Mouse (Mus musculus): ENCODE data around the gene Hes5. TPM values are rescaled to one million over a fixed set of nuclear protein-coding genes. Genes with fewer than 3 reads are reported as not detected.

Hes5 gene
- polyA plus RNA-seq, 1 experiment from 2014 or later, result 0.45 TPM

DNA sequence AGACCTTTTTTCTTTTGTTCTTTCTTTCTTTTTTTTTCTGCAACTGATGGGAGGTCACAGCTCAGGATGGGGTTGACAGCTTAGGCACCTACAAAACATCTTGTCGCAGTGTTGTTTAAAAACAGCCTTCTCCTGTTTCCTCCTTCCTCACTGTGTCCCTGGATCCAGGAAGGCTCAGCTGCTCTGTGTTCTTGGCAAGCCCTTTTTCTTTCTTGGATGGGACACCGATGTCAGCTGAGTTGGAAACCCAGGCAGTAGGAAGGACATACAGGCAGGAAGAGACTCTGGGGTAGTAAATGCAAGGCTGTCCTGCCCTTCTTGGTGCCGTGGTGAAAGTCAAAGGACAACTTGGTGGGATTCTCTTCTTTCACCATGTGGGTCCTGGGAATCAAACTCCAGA, 5.1 kb downstream of the Hes5 start:
- Histone ChIP-seq H3K36me3 (peaks cover 39% of the 10 kb centered on the region), H3K9me3 (no peaks in the 10 kb centered on the region), H3K4me3 (peak overlapping the region; percentile 93), H3K4me1 (peaks cover 62% of the 10 kb centered on the region), H3K27ac (replicated peaks) (peak overlapping the region; percentile 73), H3K27me3 (replicated peaks) (peaks cover 27% of the 10 kb centered on the region), H3K9ac (peak overlapping the region; percentile 95), H3K4me2 (peak overlapping the region; percentile 90)
- 71% methylated on average over 3 of the region's 3 CpGs for whole genome bisulfite sequencing
- no peak for ATAC-seq (ENCODE audit: extremely low read depth, insufficient number of reproducible peaks, low FRiP score, low TSS enrichment)

- no peak for ATAC-seq (ENCODE audit: extremely low read depth, insufficient number of reproducible peaks, low FRiP score, low TSS enrichment)
- no peak overlapping the region for H3K4me3 ChIP-seq
- H3K27me3 ChIP-seq (replicated peaks), result peaks cover 14% of the 10 kb centered on the region
- peak overlapping the region; percentile 73; the same call in 1 of the 2 replicates for H3K27ac ChIP-seq (replicated peaks)
- no peak overlapping the region for H3K4me2 ChIP-seq
- WGBS, result 62% methylated on average over 5 of the region's 5 CpGs
- H3K4me1 ChIP-seq, result peaks cover 50% of the 10 kb centered on the region
- no peaks in the 10 kb centered on the region for H3K9me3 ChIP-seq
- H3K36me3 ChIP-seq, result peaks cover 52% of the 10 kb centered on the region
- no peak overlapping the region for H3K9ac ChIP-seq
These were observed 6.5 kb downstream of the Hes5 start for GRCm38 (mm10) chr4:154967173-154967572.

- Histone ChIP-seq H3K36me3 (peaks cover 94% of the 10 kb centered on the region), H3K9ac (no peak overlapping the region), H3K27me3 (replicated peaks) (no peaks in the 10 kb centered on the region), H3K9me3 (no peaks in the 10 kb centered on the region), H3K4me3 (no peak overlapping the region), H3K4me2 (no peak overlapping the region), H3K27ac (replicated peaks) (no peak overlapping the region), H3K4me1 (peaks cover 10% of the 10 kb centered on the region)
- no peak for ATAC-seq (ENCODE audit: extremely low read depth, insufficient number of reproducible peaks, low FRiP score, low TSS enrichment)
- 92% methylated on average over 12 of the region's 12 CpGs for WGBS
These were observed 11.8 kb downstream of the Hes5 start for GRCm38 (mm10) chr4:154972546-154972945.

- 82% methylated on average over 11 of the region's 11 CpGs for WGBS
- no peaks in the 10 kb centered on the region for H3K9me3 ChIP-seq
- no peak overlapping the region for H3K9ac ChIP-seq
- H3K4me3 ChIP-seq, result no peak overlapping the region
- ATAC-seq (ENCODE audit: extremely low read depth, insufficient number of reproducible peaks, low FRiP score, low TSS enrichment), result no peak
- no peaks in the 10 kb centered on the region for H3K27me3 ChIP-seq (replicated peaks)
- H3K4me1 ChIP-seq, result no peaks in the 10 kb centered on the region
- no peak overlapping the region for H3K27ac ChIP-seq (replicated peaks)
- no peak overlapping the region for H3K4me2 ChIP-seq
- H3K36me3 ChIP-seq, result peaks cover 100% of the 10 kb centered on the region
These were observed 13.5 kb downstream of the Hes5 start for GRCm38 (mm10) chr4:154974163-154974611.

GRCm38 (mm10) chr4:154980110-154980509, 19.4 kb downstream of the Hes5 start:
- H3K36me3 ChIP-seq, result peaks cover 64% of the 10 kb centered on the region
- H3K27me3 ChIP-seq (replicated peaks), result peaks cover 24% of the 10 kb centered on the region

GRCm38 (mm10) chr4:154981076-154981475, 20.4 kb downstream of the Hes5 start:
- Histone ChIP-seq H3K4me1 (peaks cover 15% of the 10 kb centered on the region), H3K4me2 (no peak overlapping the region), H3K9ac (no peak overlapping the region), H3K9me3 (no peaks in the 10 kb centered on the region), H3K27ac (replicated peaks) (no peak overlapping the region), H3K27me3 (replicated peaks) (peaks cover 25% of the 10 kb centered on the region), H3K36me3 (peaks cover 54% of the 10 kb centered on the region), H3K4me3 (no peak overlapping the region)
- ATAC-seq (ENCODE audit: extremely low read depth, insufficient number of reproducible peaks, low FRiP score, low TSS enrichment), result no peak
- WGBS, result 84% methylated on average over 6 of the region's 6 CpGs

More at GRCm38 (mm10) chr4:154980110-154980509, 19.4 kb downstream of the Hes5 start:
- ATAC-seq (ENCODE audit: extremely low read depth, insufficient number of reproducible peaks, low FRiP score, low TSS enrichment), result no peak
- peaks cover 9% of the 10 kb centered on the region for H3K4me1 ChIP-seq
- H3K4me3 ChIP-seq, result no peak overlapping the region
- H3K27ac ChIP-seq (replicated peaks), result no peak overlapping the region
- no peak overlapping the region for H3K4me2 ChIP-seq
- WGBS, result 93% methylated on average over 4 of the region's 4 CpGs
- H3K9me3 ChIP-seq, result no peaks in the 10 kb centered on the region
- no peak overlapping the region for H3K9ac ChIP-seq

- H3K36me3 ChIP-seq, result peaks cover 50% of the 10 kb centered on the region
- no peak overlapping the region for H3K4me3 ChIP-seq
- no peak overlapping the region for H3K4me2 ChIP-seq
- peaks cover 19% of the 10 kb centered on the region for H3K4me1 ChIP-seq
- peaks cover 28% of the 10 kb centered on the region for H3K27me3 ChIP-seq (replicated peaks)
- H3K9me3 ChIP-seq, result no peaks in the 10 kb centered on the region
- H3K9ac ChIP-seq, result no peak overlapping the region
- ATAC-seq (ENCODE audit: extremely low read depth, insufficient number of reproducible peaks, low FRiP score, low TSS enrichment), result no peak
- no peak overlapping the region for H3K27ac ChIP-seq (replicated peaks)
- 28% methylated on average over 7 of the region's 7 CpGs for WGBS
These were observed 20.8 kb downstream of the Hes5 start for GRCm38 (mm10) chr4:154981530-154981929.

GRCm38 (mm10) chr4:154982247-154983120, 21.8 kb downstream of the Hes5 start:
- H3K4me3 ChIP-seq, result no peak overlapping the region
- WGBS, result 70% methylated on average over 19 of the region's 19 CpGs

DNA sequence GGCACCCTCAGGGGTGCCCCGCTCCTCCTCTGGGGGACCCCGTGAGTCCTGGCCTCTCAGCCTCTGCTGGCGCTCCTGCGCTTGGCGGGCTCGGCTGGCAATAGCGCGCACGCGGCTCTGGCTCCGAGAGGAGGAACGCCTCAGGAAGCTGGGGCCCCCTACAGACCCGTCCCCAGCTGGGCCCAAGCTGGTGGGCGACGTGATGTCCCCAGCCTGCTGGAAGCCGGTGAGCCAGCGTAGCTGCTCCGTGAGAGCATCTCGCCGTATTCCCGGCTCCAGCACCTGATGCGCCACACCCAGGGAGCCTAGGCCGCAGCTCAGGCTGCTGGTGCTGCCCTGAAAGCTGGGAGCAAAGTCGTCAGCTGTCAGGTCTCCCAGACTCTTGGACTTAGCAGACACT, 23.0 kb downstream of the Hes5 start:
- Histone ChIP-seq H3K4me3 (no peak overlapping the region), H3K9me3 (no peaks in the 10 kb centered on the region), H3K4me2 (no peak overlapping the region), H3K9ac (peak overlapping the region; percentile 1; the same call in 1 of the 2 replicates), H3K27ac (replicated peaks) (no peak overlapping the region), H3K4me1 (peaks cover 19% of the 10 kb centered on the region), H3K27me3 (replicated peaks) (peaks cover 48% of the 10 kb centered on the region), H3K36me3 (peaks cover 27% of the 10 kb centered on the region)
- ATAC-seq (ENCODE audit: extremely low read depth, insufficient number of reproducible peaks, low FRiP score, low TSS enrichment), result no peak
- 18% methylated on average over 24 of the region's 24 CpGs for WGBS

More at GRCm38 (mm10) chr4:154982247-154983120, 21.8 kb downstream of the Hes5 start:
- Histone ChIP-seq H3K4me1 (peaks cover 19% of the 10 kb centered on the region), H3K27me3 (replicated peaks) (peaks cover 38% of the 10 kb centered on the region), H3K36me3 (peaks cover 40% of the 10 kb centered on the region), H3K9me3 (no peaks in the 10 kb centered on the region), H3K27ac (replicated peaks) (no peak overlapping the region), H3K9ac (no peak overlapping the region), H3K4me2 (no peak overlapping the region)
- no peak for ATAC-seq (ENCODE audit: extremely low read depth, insufficient number of reproducible peaks, low FRiP score, low TSS enrichment)

- Histone ChIP-seq H3K9me3 (no peaks in the 10 kb centered on the region), H3K4me1 (peaks cover 19% of the 10 kb centered on the region), H3K36me3 (peaks cover 12% of the 10 kb centered on the region), H3K27ac (replicated peaks) (no peak overlapping the region), H3K27me3 (replicated peaks) (peaks cover 49% of the 10 kb centered on the region), H3K4me3 (no peak overlapping the region), H3K9ac (0 out of 2 replicates have a peak overlapping the region, but pooled peaks have one; percentile 77), H3K4me2 (no peak overlapping the region)
- WGBS, result 73% methylated on average over 5 of the region's 5 CpGs
- ATAC-seq (ENCODE audit: extremely low read depth, insufficient number of reproducible peaks, low FRiP score, low TSS enrichment), result no peak
These were observed 24.5 kb downstream of the Hes5 start for GRCm38 (mm10) chr4:154985151-154985777.

- H3K27me3 ChIP-seq (replicated peaks), result peaks cover 55% of the 10 kb centered on the region
- no peaks in the 10 kb centered on the region for H3K9me3 ChIP-seq
- H3K27ac ChIP-seq (replicated peaks), result no peak overlapping the region
- peak overlapping the region; percentile 77 for H3K9ac ChIP-seq
- peak overlapping the region; percentile 20 for H3K4me3 ChIP-seq
- WGBS, result 12% methylated on average over 17 of the region's 17 CpGs
- H3K36me3 ChIP-seq, result peaks cover 4% of the 10 kb centered on the region
- no peak for ATAC-seq (ENCODE audit: extremely low read depth, insufficient number of reproducible peaks, low FRiP score, low TSS enrichment)
- peak overlapping the region; percentile 59 for H3K4me2 ChIP-seq
- H3K4me1 ChIP-seq, result peaks cover 19% of the 10 kb centered on the region
These were observed 25.4 kb downstream of the Hes5 start for GRCm38 (mm10) chr4:154986096-154986495.

All from heart, embryonic 13.5 days (tissue).